Mouse (Mus musculus) ES-Bruce4 (cell line): Measurements from ENCODE around the gene Ccnjl. TPM values are rescaled to one million over a fixed set of nuclear protein-coding genes. Genes with fewer than 3 reads are reported as not detected.

Source experiments
- H3K27ac ChIP-seq: 2 replicates; pipeline ENCODE4 v1.5.1; 2012; ENCODE audit warnings: low read length, inconsistent platforms; ENCODE audit not compliant: insufficient read depth
- H3K27me3 ChIP-seq: 2 replicates; pipeline ENCODE4 v1.6.1; 2012; ENCODE audit warnings: mild to moderate bottlenecking, low read length, inconsistent platforms; ENCODE audit not compliant: control insufficient read depth, poor library complexity, insufficient read depth, severe bottlenecking
- H3K36me3 ChIP-seq: 2 replicates; pipeline ENCODE4 v1.6.1; 2012; ENCODE audit warnings: inconsistent platforms, mild to moderate bottlenecking, low read length, moderate library complexity; ENCODE audit not compliant: control insufficient read depth, poor library complexity, insufficient read depth, severe bottlenecking
- H3K4me1 ChIP-seq: one replicate; pipeline ENCODE4 v1.8.1; 2011; ENCODE audit warnings: low read length; ENCODE audit not compliant: control insufficient read depth, insufficient read depth
- H3K4me3 ChIP-seq: 2 replicates; pipeline ENCODE4 v1.5.1; 2011; ENCODE audit warnings: low read depth, mild to moderate bottlenecking, low read length
- H3K9ac ChIP-seq: 2 replicates; pipeline ENCODE4 v1.6.1; 2012; ENCODE audit warnings: low read depth, mild to moderate bottlenecking, inconsistent platforms; ENCODE audit not compliant: poor library complexity, severe bottlenecking
- H3K9me3 ChIP-seq: replicated peaks from 2 replicates; pipeline ENCODE4 v1.6.1; 2012; ENCODE audit warnings: mild to moderate bottlenecking, low read length, inconsistent platforms; ENCODE audit not compliant: control insufficient read depth, poor library complexity, insufficient read depth, severe bottlenecking
- CTCF ChIP-seq: IDR thresholded peaks from one replicate; pipeline ENCODE4 v1.8.1; 2011; ENCODE audit warnings: low read depth, low read length
- EP300 ChIP-seq: IDR thresholded peaks from 2 replicates; pipeline ENCODE4 v1.6.1; 2011; ENCODE audit warnings: low read depth, low read length; ENCODE audit not compliant: insufficient read depth
- POLR2A ChIP-seq: IDR thresholded peaks from one replicate; pipeline ENCODE4 v1.8.1; 2011; ENCODE audit warnings: low read length; ENCODE audit not compliant: insufficient read depth
- polyA plus RNA-seq: library from polyadenylated mRNA; stranded (reverse); fragments of >200 nt; gene quantifications from 2 replicates; pipeline ENCODE4 v1.2.4, GENCODE M21; 2011; ENCODE audit warnings: low read depth; ENCODE audit not compliant: missing spikeins, insufficient read depth, insufficient read length

The Ccnjl gene
- polyA plus RNA-seq, 1 experiment, result 3.8 TPM

- Histone ChIP-seq H3K4me1 (no peaks in the 10 kb centered on the region), H3K36me3 (no peaks in the 10 kb centered on the region), H3K27ac (no peak overlapping the region), H3K4me3 (no peak overlapping the region), H3K9ac (no peak overlapping the region), H3K27me3 (no peaks in the 10 kb centered on the region), H3K9me3 (no peaks in the 10 kb centered on the region)
- no peak for TF ChIP-seq CTCF
These were observed 10.9 kb upstream of the Ccnjl start for GRCm38 (mm10) chr11:43517641-43518040.

- TF ChIP-seq POLR2A (no peak), CTCF (no peak), EP300 (no peak)
- H3K9ac ChIP-seq, result no peak overlapping the region
These were observed 10.5 kb upstream of the Ccnjl start for GRCm38 (mm10) chr11:43518086-43518485.

GRCm38 (mm10) chr11:43518821-43519220 is 9.8 kb upstream of the Ccnjl start:
- Histone ChIP-seq H3K9me3 (no peaks in the 10 kb centered on the region), H3K4me1 (no peaks in the 10 kb centered on the region), H3K4me3 (no peak overlapping the region), H3K9ac (no peak overlapping the region), H3K36me3 (no peaks in the 10 kb centered on the region), H3K27me3 (no peaks in the 10 kb centered on the region), H3K27ac (no peak overlapping the region)
- TF ChIP-seq EP300, result no peak
- no peak for TF ChIP-seq POLR2A
- no peak for TF ChIP-seq CTCF

More at GRCm38 (mm10) chr11:43518086-43518485, 10.5 kb upstream of the Ccnjl start:
- Histone ChIP-seq H3K36me3 (no peaks in the 10 kb centered on the region), H3K27me3 (no peaks in the 10 kb centered on the region), H3K4me1 (no peaks in the 10 kb centered on the region), H3K4me3 (no peak overlapping the region), H3K9me3 (no peaks in the 10 kb centered on the region), H3K27ac (no peak overlapping the region)

GRCm38 (mm10) chr11:43520521-43520920 is 8.1 kb upstream of the Ccnjl start:
- no peak overlapping the region for H3K27ac ChIP-seq
- no peaks in the 10 kb centered on the region for H3K27me3 ChIP-seq
- H3K4me3 ChIP-seq, result no peak overlapping the region
- H3K36me3 ChIP-seq, result no peaks in the 10 kb centered on the region
- no peaks in the 10 kb centered on the region for H3K4me1 ChIP-seq
- TF ChIP-seq EP300 (no peak), CTCF (no peak), POLR2A (no peak)
- H3K9ac ChIP-seq, result no peak overlapping the region
- no peaks in the 10 kb centered on the region for H3K9me3 ChIP-seq

GRCm38 (mm10) chr11:43528078-43528682 is 404 bp upstream of the Ccnjl start:
- Histone ChIP-seq H3K4me1 (no peaks in the 10 kb centered on the region), H3K27ac (no peak overlapping the region), H3K36me3 (no peaks in the 10 kb centered on the region), H3K4me3 (peak overlapping the region; percentile 64), H3K27me3 (no peaks in the 10 kb centered on the region; the same call in 1 of the 2 replicates), H3K9me3 (no peaks in the 10 kb centered on the region), H3K9ac (peak overlapping the region; percentile 72)
- no peak for TF ChIP-seq POLR2A
- no peak for TF ChIP-seq EP300
- TF ChIP-seq CTCF, result no peak

GRCm38 (mm10) chr11:43530043-43530442 is 1.5 kb downstream of the Ccnjl start:
- H3K27ac ChIP-seq, result peak overlapping the region; percentile 68
- H3K9ac ChIP-seq, result no peak overlapping the region

More at GRCm38 (mm10) chr11:43530043-43530442, 1.5 kb downstream of the Ccnjl start:
- Histone ChIP-seq H3K27me3 (no peaks in the 10 kb centered on the region; the same call in 1 of the 2 replicates), H3K4me1 (no peaks in the 10 kb centered on the region), H3K9me3 (no peaks in the 10 kb centered on the region), H3K36me3 (no peaks in the 10 kb centered on the region), H3K4me3 (no peak overlapping the region)
- 0 out of 2 replicates have a peak, but pooled peaks have one; percentile 23 for TF ChIP-seq EP300
- no peak for TF ChIP-seq CTCF
